Mouse (Mus musculus): ENCODE measurements around the gene Gng3. TPM values are rescaled to one million over a fixed set of nuclear protein-coding genes. Genes with fewer than 3 reads are reported as not detected.

Gene Gng3
- total and polyA plus RNA-seq, 2 experiments from 2014 or later = 119 to 746 TPM

DNA sequence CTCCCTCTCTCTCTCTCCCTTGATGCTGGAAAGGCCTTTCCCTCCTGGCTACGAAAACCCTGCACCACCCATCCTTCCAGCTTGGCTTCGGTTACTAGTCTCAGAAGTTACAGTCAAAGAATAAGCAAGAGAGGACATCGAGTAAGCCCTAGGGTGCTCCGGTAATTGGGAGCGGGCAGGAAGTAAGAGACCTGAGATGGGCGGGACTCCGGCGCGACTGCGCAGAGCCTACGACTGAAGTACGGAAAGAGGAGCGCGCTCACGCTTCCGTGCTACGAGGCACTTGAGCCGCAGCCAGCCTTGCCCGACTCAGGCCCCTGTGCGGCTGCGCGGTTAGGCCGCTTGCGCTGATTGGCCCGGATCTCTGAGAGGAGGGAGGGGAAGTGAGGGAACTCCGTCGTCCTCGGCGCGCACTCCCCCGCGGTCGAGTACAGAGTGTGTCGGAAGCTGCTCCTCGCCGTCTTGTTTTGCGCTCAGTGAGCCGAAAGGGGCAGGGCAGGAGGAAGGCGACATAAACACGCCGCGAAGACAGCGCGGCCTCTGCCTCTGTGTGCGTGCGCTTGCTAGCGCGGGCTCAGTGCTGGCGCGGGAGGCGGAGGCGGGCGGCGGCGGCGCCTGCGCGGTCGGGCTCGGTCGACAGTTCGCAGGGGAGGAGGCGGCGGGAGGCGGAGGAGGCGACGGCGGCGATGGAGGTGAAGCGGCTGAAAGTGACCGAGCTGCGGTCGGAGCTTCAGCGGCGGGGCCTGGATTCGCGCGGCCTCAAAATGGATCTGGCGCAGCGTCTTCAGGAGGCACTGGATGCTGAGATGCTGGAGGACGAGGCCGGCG lies 19.2 kb downstream of the Gng3 start, which contains the start of gene Hnrnpul2:
Hnrnpul2 (plus strand) TSS at position 415 of the 828 bp plus-strand sequence.
- Histone ChIP-seq H3K4me1 (ENCODE audit: insufficient read depth, low read length) (peaks cover 21% of the 10 kb centered on the region), H3K27ac (ENCODE audit: low read depth, low read length) (peak within 1 kb of the TSS; percentile 98), H3K4me3 (ENCODE audit: low read depth, low read length) (peak within 1 kb of the TSS; percentile 97), H3K9me3 (ENCODE audit: low read length) (no peaks in the 10 kb centered on the region), H3K4me2 (ENCODE audit: low read depth, low read length, poor library complexity, severe bottlenecking) (peak within 1 kb of the TSS; percentile 89), H3K27me3 (ENCODE audit: insufficient read depth, low read length) (no peaks in the 10 kb centered on the region), H3K36me3 (ENCODE audit: insufficient read depth, low read length) (peaks cover 15% of the 10 kb centered on the region), H3K9ac (replicated peaks; ENCODE audit: low read length, poor library complexity, severe bottlenecking) (peak within 1 kb of the TSS; percentile 98)
- ATAC-seq (ENCODE audit: low FRiP score) (peak; percentile 96), DNase-seq (ENCODE audit: low spot score) (peak; percentile 100)
- TF ChIP-seq CTCF (IDR thresholded peaks at IDR 0.05) = 0 out of 2 replicates have a peak, but pooled peaks have one; percentile 6
- WGBS = under 1% methylated on average over 79 of the region's 83 CpGs

DNA sequence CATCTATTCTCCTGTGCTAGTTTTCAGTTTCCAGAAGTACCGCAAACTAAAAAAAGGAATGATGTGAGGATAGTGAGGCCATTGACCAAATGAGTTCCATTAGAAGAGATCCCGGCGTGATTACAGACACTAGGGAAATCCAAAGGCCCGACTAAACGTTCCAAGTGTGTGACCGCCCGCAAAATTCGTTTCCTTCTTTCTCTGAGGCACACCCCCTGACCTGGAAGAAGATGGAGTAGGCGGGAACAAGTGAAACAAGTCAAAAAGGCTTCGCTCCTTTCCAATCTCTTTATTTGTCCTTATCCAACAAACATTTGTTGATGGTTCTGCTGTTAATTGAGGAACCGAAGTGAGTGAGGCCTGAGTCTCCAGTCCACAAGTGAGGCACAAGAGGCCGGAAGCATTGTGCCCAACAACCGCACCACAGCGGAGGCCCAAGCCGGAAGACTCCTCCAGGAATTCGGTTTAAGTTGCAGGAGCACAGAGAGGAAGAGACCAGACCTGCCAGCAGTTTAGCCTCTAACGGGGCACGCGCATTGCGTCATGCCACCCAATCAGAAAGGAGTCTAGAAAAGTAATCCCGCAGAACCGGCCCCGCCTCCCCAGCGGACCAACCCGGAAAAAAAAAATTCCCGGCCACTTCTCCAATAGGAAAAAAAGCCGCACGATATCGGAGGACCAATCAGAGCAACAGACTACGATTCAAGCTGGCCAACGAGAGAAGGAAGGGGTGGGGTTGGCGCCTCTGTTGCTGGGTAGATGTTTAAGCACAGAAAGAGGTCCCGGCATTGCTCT lies 20.0 kb downstream of the Gng3 start, which contains the start of gene Ttc9c:
Ttc9c (minus strand) TSS at position 533 of the 795 bp plus-strand sequence.
- peak within 1 kb of the TSS; percentile 98 for H3K9ac ChIP-seq (replicated peaks; ENCODE audit: low read length, poor library complexity, severe bottlenecking)
- no peak for TF ChIP-seq CTCF (IDR thresholded peaks at IDR 0.05)
- ATAC-seq (ENCODE audit: low FRiP score) (peak; percentile 93), DNase-seq (ENCODE audit: low spot score) (peak; percentile 99)
- no peaks in the 10 kb centered on the region for H3K9me3 ChIP-seq (ENCODE audit: low read length)
- H3K27ac ChIP-seq (ENCODE audit: low read depth, low read length) = peak within 1 kb of the TSS; percentile 98
- WGBS = under 1% methylated on average over 33 of the region's 33 CpGs
- H3K4me2 ChIP-seq (ENCODE audit: low read depth, low read length, poor library complexity, severe bottlenecking) = peak within 1 kb of the TSS; percentile 89
- no peaks in the 10 kb centered on the region for H3K27me3 ChIP-seq (ENCODE audit: insufficient read depth, low read length)
- peaks cover 13% of the 10 kb centered on the region for H3K36me3 ChIP-seq (ENCODE audit: insufficient read depth, low read length)
- H3K4me3 ChIP-seq (ENCODE audit: low read depth, low read length) = peak within 1 kb of the TSS; percentile 97
- H3K4me1 ChIP-seq (ENCODE audit: insufficient read depth, low read length) = peaks cover 21% of the 10 kb centered on the region

DNA sequence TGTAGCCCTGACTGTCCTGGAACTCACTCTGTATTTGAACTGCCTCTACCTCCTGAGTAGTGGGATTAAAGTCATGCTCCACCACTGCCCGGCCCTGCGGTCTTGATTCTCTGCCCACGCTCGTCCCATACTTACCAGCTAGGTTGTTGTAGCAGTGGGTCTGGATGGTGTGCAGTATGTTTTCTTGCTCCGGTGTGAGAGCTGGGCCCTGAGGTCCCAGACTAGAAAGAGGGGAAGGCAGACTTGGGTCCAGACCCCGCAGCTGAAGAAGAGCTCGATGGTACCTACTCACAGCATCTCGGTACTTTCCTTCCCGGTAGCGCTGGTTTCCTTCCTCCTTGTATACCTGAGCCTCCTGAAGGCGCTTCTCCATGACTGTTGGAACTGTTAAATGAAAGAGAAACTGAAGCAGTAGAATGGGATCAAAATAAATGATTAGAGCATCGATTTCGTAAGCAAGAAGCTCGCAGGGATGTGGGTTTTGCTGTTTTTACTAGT lies 20.6 kb downstream of the Gng3 start:
- ATAC-seq (ENCODE audit: low FRiP score) = no peak

DNA sequence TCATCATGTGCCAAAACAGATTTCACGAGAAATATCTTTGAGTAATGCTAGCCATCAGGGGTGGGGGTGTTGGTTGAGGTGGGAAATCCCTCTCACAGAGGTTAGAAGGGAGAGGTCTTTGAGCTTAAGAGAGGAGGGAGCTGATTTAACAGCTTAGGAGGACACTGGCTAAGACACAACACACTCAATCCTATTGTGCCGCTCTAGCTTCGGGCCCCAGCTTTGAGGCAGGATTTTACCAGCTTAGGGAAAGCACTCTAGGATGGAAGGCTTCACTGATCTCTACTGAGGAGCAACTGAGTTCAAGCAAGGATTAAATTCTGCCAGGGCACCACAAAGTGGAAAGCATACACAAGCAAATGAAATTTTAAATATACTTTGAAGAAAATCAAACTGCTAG lies 22.0 kb downstream of the Gng3 start:
- WGBS = 34% methylated on average over 3 of the region's 3 CpGs
- Histone ChIP-seq H3K9ac (replicated peaks; ENCODE audit: low read length, poor library complexity, severe bottlenecking) (0 out of 2 replicates have a peak overlapping the region, but pooled peaks have one; percentile 24), H3K27me3 (ENCODE audit: insufficient read depth, low read length) (no peaks in the 10 kb centered on the region), H3K27ac (ENCODE audit: low read depth, low read length) (no peak overlapping the region), H3K4me2 (ENCODE audit: low read depth, low read length, poor library complexity, severe bottlenecking) (peak overlapping the region; percentile 5; the same call in 1 of the 2 replicates), H3K36me3 (ENCODE audit: insufficient read depth, low read length) (peaks cover 6% of the 10 kb centered on the region), H3K4me1 (ENCODE audit: insufficient read depth, low read length) (peaks cover 14% of the 10 kb centered on the region), H3K4me3 (ENCODE audit: low read depth, low read length) (peak overlapping the region; percentile 12; the same call in 1 of the 2 replicates), H3K9me3 (ENCODE audit: low read length) (no peaks in the 10 kb centered on the region)
- no peak for TF ChIP-seq CTCF (IDR thresholded peaks at IDR 0.05)
- DNase-seq (ENCODE audit: low spot score) = no peak
- ATAC-seq (ENCODE audit: low FRiP score) = no peak

More for the DNA sequence above, 20.6 kb downstream of the Gng3 start:
- Histone ChIP-seq H3K4me3 (ENCODE audit: low read depth, low read length) (peak overlapping the region; percentile 97), H3K36me3 (ENCODE audit: insufficient read depth, low read length) (peaks cover 7% of the 10 kb centered on the region), H3K9ac (replicated peaks; ENCODE audit: low read length, poor library complexity, severe bottlenecking) (peak overlapping the region; percentile 58), H3K4me2 (ENCODE audit: low read depth, low read length, poor library complexity, severe bottlenecking) (peak overlapping the region; percentile 84), H3K4me1 (ENCODE audit: insufficient read depth, low read length) (peaks cover 21% of the 10 kb centered on the region), H3K9me3 (ENCODE audit: low read length) (no peaks in the 10 kb centered on the region), H3K27ac (ENCODE audit: low read depth, low read length) (peak overlapping the region; percentile 77), H3K27me3 (ENCODE audit: insufficient read depth, low read length) (no peaks in the 10 kb centered on the region)
- WGBS = 24% methylated on average over 14 of the region's 14 CpGs
- no peak for TF ChIP-seq CTCF (IDR thresholded peaks at IDR 0.05)
- no peak for DNase-seq (ENCODE audit: low spot score)

DNA sequence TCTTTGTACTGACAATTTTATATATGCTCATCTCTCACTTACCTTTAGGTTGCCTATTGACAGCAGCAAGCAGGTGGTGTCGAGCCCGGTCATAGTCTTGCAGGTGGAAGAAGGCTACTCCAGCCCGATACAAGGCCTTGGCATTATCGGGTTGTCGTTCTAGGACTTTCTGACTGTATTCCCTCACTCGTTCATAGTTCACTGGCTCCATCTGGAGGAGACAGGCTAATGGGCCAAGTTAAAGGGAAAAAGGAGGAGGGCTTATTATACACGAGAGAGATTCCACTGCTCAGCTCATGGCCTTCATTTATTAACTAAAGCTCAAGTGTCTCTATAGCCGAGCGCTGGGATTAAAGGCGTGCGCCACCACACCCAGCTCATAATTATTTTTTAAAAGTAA lies 23.2 kb downstream of the Gng3 start:
- Histone ChIP-seq H3K4me3 (ENCODE audit: low read depth, low read length) (no peak overlapping the region), H3K9ac (replicated peaks; ENCODE audit: low read length, poor library complexity, severe bottlenecking) (0 out of 2 replicates have a peak overlapping the region, but pooled peaks have one; percentile 13), H3K4me1 (ENCODE audit: insufficient read depth, low read length) (peaks cover 10% of the 10 kb centered on the region), H3K4me2 (ENCODE audit: low read depth, low read length, poor library complexity, severe bottlenecking) (no peak overlapping the region; the same call in 1 of the 2 replicates), H3K36me3 (ENCODE audit: insufficient read depth, low read length) (peaks cover 11% of the 10 kb centered on the region), H3K27ac (ENCODE audit: low read depth, low read length) (no peak overlapping the region), H3K9me3 (ENCODE audit: low read length) (no peaks in the 10 kb centered on the region), H3K27me3 (ENCODE audit: insufficient read depth, low read length) (no peaks in the 10 kb centered on the region)
- TF ChIP-seq CTCF (IDR thresholded peaks at IDR 0.05) = peak; percentile 61
- WGBS = 68% methylated on average over 11 of the region's 11 CpGs
- DNase-seq (ENCODE audit: low spot score) (peak; percentile 50), ATAC-seq (ENCODE audit: low FRiP score) (no peak)

Data from midbrain, postnatal 0 days (tissue).